Mouse (Mus musculus): ENCODE results near the gene Mettl8.

Gene Mettl8

DNA sequence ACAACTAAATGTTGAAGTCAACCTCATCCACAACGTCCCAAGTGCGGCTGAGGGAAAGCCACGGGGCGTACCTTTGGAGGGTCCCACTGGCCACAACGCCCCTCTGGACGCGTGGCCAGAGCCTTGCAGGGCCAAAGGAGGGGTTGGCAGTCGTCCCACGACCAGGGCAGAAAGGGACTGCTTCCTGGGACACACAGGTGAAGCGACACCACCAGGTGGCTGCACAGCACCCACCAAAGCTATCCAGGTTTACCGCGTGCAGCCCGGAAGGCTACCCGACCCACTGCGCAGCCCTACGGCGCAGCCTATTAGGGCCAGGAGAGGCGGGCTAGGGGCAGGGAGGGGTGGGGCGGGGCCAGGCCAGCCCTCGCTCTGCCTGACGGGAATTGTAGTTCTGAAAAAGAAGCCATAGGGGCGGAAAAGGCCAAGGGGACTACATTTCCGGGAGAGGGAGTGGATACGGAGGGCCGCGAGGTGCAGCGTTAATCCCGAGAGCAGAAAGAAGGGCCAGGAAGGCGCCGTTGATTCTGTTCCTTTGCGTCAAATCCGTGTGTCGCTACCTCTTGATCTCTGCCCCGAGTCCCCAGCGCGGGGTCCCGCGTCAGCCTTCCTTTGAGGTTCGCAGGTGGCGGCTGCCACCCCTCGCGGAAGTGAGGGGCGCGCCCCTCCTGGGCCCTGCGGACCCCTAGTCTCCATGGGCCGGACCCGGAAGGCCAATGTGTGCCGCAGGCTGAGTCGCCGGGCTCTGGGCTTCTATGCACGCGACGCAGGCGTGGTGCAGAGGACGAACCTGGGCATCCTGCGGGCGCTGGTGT lies at the start of gene Mettl8, which contains the start of gene Dcaf17:
TSS of gene Mettl8 (minus strand) at position 284 of the 815 bp plus-strand sequence.
TSS of gene Dcaf17 (plus strand) at position 29 of the 815 bp plus-strand sequence.
- peak; percentile 86 for DNase-seq (ENCODE audit: low spot score)

DNA sequence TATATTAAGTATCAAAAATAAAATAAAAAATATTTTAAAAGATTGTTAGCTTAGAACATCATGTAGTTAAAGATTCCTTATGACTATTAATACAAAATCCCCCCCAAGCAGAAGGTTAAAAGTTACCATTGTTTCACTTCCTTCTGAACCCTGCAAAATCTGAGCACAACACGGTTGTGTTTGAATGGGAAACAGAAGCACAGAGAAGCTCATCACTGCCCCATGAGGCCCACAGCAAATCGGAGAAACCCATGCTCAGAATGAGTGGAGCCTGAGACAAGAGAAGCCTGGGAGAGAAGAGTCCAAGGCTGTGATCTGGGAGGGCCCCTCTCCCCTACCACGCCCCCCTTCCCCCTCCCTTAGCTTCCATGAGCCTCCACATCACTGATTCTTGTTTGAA lies 49.3 kb upstream of the Mettl8 start:
- no peak for DNase-seq (ENCODE audit: low spot score)

DNA sequence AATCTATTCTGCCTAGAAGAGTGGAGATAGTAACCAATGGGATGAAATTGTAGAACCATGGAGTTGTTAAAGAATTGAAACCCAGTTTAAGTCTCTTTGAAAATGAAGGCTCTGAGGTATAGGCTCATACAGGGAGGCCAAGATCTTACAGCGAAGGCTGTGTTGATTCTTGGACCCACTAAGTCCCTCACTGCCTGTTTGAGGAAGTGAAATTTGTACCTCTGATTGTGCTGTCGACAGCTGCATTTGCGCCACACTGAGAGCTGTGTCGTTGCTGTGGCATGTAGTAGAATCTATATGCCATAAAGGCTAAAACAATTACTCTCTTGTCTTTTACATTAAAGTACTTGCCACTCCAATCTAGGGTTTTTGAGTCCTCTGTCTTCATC lies 47.9 kb upstream of the Mettl8 start:
- no peak for DNase-seq (ENCODE audit: low spot score)

DNA sequence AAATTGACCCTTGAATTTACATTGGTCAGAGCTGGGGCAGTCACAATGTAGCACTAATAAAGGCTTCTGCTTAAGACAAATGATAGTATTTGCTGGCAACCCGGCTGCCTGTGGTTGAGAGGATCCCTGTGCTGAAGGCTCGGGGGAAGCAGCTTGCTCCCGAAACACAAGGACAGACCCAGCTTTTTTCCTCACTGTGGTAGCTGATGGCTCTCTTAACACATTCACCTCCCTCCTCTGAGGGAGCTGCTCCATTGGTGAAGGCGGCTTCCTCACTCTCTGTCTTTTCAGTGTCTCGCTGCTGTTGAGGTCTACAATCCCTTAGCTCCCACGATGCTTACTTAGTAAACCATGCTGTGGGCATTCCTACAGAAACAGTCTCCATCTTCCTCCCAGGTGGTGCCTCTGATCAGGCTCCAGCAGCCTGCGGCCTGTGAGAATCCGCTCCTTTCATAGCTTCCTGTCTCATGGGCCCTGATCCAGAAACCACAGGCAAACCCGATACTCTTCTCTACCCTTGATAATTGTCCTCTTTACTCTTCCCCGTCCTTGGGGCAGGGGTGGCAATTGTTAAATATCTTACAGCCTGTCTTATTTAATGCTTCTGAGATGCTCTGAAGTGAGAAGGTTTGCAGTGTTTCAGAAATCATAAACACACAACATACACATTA lies 47.4 kb upstream of the Mettl8 start:
- DNase-seq (ENCODE audit: low spot score), result no peak

DNA sequence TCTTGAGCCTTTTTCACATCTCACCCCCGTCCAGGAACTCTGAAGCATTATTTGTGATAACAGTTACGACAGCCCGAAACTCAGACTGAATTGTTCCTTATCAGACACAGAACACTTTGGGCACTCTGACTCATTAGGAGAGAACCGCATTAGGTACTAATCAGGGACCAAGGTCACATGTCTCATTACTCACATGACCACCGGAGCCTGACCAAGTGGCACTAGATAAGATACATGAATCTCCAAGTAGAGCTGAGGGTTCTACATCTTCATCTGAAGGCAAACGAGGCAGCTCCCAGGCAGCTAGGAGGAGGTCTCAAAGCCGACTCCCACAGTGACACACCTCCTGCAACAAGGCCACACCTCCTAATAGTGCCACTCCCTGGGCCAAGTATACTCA lies 40.8 kb upstream of the Mettl8 start:
- no peak for DNase-seq (ENCODE audit: low spot score)

DNA sequence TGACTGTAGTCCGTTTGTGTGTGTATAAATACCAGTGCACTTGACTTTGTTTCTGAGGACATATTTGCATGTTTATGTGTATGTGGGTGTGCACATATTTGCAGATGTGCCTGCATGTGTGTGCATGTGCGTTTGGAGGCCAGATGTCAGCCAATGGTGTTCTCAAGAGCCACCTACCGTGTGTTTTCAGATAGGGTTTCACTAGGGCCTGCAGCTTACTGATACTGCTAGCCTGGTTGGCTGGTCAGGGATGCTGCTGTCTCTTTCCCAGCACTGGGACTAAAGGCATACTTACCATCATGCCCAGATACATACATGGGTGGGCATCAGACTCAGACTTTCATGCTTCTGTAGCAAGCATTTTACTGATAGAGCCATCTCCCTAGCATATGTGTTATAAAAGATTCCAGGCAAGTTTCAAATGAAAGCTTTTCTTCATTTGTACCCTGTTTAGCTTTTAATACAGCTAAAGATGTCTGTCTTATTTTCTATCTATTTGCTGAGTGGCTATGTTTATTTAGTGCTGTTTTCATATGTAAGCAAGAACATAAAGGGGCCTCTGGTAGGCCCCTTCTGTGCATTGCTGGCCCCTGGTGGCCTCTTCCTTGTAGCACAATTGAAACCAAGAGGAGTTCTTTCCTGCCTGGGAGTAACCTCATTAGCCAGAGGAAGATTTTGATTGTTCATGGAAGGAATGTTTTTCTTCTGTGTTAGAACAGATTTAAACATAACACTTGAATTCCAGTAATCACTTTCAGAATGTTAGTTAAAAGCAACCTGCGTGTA lies 35.5 kb upstream of the Mettl8 start:
- DNase-seq (ENCODE audit: low spot score), result no peak

DNA sequence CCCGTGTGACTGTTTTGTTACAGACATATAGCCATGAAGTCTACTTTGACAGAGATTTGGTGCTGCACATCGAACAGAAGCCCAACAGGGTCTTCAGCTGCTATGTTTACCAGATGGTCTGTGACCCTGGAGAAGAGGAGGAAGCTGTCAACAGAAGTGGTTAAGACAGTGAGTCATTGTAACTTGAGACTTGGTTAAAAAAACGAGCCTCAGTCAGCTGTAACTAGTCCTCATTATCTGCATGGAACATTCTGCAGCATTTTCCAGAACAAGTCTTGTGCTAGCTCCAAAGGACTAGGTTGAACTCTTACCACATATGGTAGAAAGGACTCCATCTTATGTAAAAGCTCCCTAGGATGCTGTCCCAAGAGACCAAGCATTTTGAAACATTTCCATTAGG lies 34.4 kb upstream of the Mettl8 start:
- DNase-seq (ENCODE audit: low spot score), result no peak

DNA sequence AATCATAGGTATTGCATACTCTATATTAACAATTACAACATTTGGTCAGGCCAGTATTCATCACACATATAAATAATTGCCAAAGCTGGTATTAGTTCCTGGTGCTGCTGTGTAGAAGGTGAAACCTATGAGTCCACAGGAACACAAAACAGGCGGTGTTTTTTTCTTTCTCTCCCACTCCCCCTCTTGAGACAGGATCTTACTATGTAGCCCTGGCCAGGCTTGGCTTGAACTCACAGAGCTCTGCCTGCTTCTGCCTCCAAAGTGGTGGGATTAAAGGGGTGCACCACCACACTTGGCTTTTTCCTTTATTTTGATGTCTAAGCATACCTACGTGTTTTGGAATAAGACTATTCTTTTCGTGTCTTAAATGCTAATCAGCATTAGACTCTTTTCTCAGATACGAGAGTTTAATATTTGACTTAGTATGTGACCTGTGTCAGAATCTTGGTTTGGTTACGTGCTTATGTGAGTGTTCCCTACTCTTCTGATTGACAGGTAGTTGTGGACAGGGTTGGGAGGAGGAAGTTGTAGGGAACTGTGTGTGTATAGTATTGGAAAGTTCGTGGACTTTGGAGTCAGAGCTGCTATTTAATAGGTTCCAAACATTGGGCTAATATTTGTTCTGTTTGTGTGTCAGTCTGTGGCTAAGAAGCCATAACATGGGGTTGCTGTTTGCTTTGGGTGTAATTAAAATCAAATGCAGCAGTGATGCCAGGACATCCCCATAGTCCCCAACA lies 28.2 kb upstream of the Mettl8 start:
- DNase-seq (ENCODE audit: low spot score), result no peak

DNA sequence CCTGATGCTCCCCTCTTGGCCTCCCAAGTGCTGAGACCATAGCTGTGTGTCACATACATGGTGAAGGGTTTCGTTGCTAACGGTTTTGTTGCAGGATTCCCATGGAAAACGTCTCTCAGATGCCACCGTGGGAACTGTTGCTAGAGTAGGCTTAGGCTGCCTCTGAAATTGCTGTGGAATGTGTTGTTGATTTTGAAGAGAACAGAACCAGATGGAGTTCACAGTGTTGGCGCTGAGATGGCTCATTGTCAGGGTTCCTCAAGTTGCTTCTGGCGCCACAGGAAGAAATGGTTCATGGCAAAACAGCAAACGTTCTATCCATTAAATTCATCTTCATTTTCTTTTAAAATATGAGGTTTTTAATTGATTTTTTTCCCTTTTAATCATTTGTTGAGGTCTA lies 27.0 kb upstream of the Mettl8 start:
- DNase-seq (ENCODE audit: low spot score), result no peak

DNA sequence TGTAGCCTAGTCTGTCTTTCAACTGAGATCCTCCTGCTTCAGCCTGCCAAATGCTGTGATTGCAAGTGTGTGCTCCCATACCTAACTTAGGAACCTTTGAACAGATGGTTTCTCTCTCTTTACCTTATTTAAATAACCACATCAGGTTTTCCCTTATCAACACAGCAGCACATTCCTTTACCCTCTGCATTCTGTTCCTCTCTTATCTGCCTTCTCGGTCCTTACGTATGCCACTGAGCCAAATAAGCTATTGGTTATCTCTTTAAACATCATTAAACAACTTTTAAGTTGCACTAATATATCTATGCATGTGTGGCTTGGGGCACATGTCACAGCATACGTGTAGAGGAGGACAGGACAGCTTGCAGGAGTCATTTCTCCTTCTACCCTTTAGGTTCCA lies 18.4 kb upstream of the Mettl8 start:
- no peak for DNase-seq (ENCODE audit: low spot score)

DNA sequence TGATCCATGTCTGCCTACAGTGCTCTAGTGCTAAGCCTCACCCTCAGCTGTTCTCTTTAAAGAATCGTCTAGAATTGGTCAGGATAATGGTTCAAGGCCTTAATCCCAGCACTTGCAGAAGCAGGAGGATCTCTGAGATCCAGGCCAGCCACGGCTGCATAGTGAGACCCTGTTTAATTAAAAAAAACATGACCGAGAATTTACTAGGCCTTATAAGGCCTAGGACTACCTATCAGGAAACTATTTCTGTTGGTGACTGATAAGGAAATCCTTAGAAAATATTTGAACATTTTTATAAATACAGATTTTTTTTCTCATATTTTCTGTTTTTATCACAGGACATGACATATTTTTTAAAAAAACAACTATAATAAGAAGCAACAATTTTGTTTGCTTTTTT lies 17.9 kb upstream of the Mettl8 start:
- DNase-seq (ENCODE audit: low spot score), result no peak

DNA sequence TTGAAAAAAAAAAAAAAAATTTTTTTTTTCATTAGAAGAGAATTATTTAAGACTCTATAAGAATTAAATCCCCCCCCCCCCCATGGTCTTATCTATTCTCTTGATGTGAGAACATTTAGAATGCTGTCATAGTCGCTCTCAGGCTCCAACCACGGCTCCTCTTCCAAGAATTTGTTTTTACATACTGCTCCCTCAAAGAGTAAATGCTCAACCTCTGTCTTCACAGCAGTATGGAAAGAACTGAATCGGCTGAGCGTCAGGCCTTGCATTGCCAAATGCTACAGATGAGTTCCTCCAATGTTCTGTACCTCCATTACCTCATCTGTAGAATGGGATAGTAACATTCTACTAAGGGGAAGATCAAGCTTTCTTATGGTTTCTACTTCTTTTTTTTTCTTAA lies 16.2 kb upstream of the Mettl8 start:
- no peak for DNase-seq (ENCODE audit: low spot score)

DNA sequence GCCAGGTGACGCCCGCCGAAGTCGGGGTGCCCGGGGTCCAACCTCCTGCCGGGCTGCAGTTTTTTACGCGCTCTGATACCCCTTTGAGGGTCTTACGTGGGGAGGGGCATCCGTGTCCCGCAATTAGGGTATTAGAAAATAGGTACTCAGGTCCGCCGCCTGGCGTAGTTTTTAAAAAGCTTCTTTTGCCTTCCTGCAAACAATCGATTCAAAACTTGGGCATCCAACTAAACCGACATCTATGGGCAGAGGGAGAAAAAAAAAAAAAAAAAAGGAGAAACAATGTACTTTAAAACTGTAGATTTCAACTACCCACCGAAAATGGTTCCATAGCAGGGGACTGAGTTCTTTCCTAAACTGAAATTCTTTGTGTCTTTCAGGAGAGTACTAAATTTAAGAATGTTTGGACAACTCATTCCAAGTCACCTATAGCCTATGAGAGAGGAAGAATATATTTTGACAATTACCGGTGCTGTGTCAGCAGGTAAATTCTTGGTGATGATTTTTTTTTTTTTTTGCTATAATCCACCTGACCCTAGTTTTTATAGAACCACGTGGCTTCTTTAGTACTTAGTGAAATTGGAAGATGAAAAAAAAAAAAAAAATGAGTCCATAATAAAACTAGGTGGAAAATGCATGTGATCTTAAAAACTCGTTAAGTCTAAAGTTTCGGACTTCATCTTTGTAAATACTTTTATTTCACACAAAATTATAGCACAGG lies 892 bp upstream of the Mettl8 start:
- no peak for DNase-seq (ENCODE audit: low spot score)

DNA sequence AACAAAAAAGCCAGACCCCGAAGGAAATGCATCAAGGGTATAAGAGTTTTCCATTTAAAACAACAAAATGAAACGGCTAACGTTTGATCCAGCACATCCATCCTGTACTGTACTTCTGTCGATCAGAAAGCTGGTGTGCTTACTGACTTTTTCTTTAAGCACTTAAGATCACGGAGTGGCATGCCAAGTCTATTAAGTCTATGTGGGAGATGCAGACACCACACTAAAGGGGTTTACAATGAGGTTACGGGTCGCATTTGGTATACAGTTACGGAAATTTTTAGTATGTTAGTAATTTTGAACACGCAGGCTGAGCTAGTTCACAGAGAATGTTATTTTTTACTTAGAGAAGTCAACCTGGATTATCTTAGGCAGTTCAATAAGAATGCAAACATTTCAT lies 667 bp downstream of the Mettl8 start:
- no peak for DNase-seq (ENCODE audit: low spot score)

DNA sequence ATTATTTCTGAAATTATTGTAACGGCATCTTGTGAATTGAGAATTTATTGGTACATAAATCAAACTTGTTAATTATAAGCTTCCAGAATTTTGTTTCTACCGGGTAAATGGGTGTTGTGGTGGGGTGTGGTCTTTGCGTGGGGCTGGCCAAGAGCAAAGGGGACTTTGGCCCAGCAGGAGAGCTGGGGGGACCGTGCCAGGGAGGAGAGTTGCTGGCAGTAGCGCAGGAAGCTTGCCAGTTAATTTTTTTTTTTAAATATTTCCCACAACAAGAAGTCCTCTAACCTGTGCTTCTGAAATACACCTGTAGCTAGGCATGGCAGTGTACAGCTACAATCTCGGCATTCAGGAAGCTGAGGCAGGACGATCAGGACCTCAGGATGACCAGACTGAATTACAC lies 4.9 kb downstream of the Mettl8 start:
- no peak for DNase-seq (ENCODE audit: low spot score)

DNA sequence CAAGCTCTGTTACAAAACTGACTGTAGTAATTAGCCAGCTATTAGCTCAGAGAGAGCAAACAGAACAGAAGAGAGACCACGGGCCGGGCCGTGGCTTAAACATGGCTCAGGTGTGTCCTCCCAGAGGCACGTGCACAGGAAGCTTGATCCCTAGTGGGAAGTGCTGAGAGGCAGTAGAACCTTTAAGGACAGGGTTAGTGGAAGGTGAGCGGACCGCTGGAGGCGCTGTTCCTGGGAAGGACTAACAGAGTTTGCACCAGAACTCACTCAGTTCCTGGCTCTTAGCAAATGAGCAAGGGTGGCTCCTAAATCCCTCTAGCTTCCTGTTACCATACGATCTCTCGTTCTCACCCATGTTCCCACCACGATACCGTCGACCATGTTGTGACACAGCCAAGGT lies 6.5 kb downstream of the Mettl8 start:
- no peak for DNase-seq (ENCODE audit: low spot score)

DNA sequence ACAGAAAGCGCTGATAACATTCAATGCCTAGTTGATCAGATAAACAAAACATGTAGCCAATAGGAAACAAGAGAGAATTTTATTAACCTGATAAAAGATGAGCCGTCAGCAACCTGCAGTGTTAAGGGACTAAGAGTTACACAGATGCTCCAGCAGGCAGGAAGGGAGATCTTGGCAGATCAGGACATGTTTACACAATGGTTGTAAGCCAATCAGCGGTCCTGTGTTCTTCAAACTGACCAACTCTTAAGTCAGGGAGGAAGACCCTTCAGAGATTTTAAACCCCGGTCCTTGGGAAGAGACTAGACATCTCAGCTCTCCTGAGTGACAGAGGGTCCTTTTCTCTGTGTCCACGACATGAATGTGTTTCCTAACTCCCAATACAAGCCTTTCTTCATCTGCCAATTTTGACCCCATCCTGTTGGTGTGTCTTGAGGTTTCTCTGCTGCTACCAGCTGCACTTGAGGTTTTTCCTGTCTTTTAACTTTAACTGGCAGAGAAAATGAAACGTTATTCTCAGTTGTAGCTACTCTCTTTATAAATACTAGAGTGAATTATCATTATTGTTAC lies 8.5 kb downstream of the Mettl8 start:
- no peak for DNase-seq (ENCODE audit: low spot score)

DNA sequence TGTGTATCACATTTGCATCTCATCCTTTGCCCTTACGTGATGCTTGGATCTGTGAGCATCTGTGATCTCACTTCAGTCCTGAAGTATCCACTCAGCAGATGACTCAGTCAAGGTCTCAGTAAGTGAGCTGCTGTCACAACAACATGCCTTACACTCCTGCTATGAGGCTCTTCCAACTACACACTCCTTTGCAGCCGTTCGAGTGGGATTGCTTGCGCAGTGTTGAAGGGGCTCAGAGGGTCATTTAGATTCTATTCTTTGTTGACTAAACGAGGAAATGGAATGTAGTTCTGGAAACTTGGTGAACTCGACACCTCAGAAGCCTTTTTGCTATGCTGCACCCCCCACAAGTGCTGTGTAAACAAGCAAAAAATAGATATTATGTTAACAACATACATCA lies 9.2 kb downstream of the Mettl8 start:
- no peak for DNase-seq (ENCODE audit: low spot score)

DNA sequence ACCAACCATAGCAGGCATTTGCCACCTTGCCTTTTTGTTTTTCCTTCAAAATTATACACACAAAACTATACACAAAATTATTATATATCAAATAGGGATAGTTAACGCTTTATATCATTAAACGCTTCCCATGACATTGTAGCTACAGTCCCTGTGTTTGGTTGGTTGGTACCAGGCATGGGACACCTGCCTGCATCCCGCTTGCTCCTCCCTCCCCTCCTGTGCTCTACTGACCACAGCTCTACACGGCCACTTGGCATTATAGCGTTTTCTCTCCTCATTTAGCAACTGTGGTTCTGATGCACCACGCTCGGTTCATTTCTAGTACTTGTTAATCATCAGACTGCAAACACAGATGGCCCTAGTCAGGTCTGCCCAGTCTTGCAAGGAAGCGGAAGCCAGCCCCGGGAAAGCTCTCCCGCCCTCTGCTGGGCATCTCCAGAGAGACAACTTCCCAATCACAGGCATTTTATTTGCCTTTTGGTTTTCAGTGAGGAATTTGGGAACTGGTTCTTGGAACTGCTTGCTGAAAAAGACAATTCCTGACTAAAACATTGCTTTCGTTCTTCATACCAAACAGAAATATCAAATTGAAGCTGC lies 15.8 kb downstream of the Mettl8 start:
- peak; percentile 31 for DNase-seq (ENCODE audit: low spot score)

DNA sequence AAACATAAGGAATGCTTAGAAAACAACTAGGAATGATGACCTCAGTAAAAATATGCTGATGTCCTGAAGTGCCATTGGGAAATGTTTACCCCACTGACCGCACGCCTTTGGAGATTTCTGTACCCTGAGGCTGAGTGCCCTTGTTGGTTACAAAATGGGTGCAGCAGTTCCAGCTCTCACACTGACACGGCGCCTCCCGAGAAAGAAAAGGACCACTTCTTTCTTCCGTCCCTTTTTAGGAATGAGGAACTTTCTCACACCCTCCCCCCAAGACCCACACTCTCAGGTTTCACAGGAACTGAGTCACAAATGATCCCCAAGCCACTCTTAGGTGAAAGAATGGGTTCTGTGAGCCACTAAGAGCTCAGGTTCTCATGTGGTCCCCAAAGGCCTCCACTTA lies 17.9 kb downstream of the Mettl8 start:
- no peak for DNase-seq (ENCODE audit: low spot score)

DNA sequence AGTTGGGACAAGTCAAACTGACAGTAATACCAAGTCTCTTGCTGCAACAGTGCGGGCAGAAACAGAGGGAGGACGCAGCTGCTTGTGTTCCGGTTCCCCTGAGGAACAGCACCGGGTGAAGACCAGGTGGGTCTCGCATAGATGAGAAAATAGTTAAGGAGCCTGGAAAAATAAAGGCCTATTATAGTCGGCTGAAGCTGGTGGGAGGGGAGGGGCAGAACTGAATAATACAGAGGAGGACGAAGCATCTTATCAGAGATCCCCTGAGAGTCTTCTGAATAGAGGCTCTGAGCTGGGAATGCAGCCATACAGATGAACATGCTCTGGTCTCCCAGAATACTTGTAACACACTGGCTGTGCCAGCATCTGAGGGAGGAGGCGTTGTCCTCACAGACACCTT lies 21.4 kb downstream of the Mettl8 start:
- no peak for DNase-seq (ENCODE audit: low spot score)

All from ovary, adult 18-20 months (tissue).